Mouse (Mus musculus): ENCODE measurements around the gene Trp53tg5. TPM values are rescaled to one million over a fixed set of nuclear protein-coding genes. Genes with fewer than 3 reads are reported as not detected.

The Trp53tg5 gene
- polyA plus RNA-seq, 1 experiment from 2014 or later: not detected

DNA sequence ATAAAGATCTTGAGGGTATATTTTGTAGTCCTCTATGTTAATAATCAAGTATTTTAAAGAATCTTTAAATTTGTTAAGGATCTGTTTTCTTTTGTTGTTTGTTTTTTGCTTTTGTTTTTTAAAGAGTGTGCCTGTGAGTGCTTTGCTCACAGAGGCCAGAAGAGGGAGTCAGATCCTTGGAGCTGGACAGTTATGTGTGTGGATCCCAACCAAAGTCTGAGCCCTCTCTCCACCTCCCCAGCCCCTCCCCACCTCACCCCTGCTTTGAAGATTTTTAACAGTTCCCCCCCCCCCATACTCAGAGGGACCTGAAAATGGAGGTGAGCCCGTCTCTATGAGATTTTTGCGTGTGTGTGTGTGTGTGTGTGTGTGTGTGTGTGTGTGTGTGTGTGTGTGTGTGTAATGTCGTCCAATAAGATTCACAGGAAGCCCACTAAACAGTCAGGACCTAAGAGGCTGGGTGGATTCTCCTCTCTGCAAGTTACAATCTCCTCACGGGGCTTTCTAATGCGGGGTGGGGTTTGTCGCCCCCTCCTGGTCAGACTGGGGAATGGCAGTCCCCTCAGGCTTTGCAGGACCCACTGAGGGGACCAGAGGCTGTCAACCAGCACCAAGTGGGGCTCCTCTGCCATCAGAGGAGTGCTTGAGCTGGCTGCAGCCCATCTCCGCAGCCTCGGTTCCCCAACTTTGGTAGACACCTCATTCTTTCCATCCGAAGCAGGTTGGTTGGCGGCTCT is 44.1 kb upstream of the Trp53tg5 start:
- Histone ChIP-seq H3K36me3 (ENCODE audit: insufficient read depth, low read length) (no peaks in the 10 kb centered on the region), H3K4me2 (replicated peaks; ENCODE audit: low read depth, low read length) (no peak overlapping the region), H3K9me3 (ENCODE audit: low read length) (no peaks in the 10 kb centered on the region), H3K27ac (ENCODE audit: low read length) (no peak overlapping the region), H3K27me3 (replicated peaks; ENCODE audit: insufficient read depth, low read length) (no peaks in the 10 kb centered on the region), H3K4me3 (ENCODE audit: low read depth, low read length) (no peak overlapping the region), H3K9ac (replicated peaks; ENCODE audit: low read depth) (no peak overlapping the region), H3K4me1 (ENCODE audit: insufficient read depth, low read depth, low read length) (no peaks in the 10 kb centered on the region)
- 42% methylated on average over 7 of the region's 10 CpGs for WGBS
- DNase-seq (ENCODE audit: low spot score) (peak; percentile 82), ATAC-seq (peak; percentile 25; the same call in 1 of the 2 replicates)
- peak; percentile 93 for TF ChIP-seq CTCF (IDR thresholded peaks at IDR 0.05)
- TF ChIP-seq EP300 (IDR thresholded peaks at IDR 0.05): 0 out of 2 replicates have a peak, but pooled peaks have one; percentile 5

DNA sequence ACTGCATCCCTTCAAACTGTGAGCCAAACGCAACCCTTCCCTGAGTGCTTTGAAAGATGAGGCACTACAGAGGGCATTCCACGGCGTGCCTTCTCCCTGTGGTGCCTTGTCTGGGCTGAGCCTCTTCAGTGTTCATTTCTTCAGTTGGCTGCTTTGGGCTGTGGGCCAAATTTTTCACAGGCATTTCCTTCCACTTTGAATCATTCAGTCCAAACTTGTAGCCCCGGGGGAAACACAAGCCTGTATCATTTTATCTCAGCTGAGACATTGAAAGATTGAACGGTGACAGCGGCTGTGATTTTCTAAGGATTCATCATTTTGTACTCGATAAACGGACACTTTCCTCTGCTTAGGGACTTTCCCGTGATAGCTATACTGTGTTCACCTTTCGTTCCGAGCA is 43.1 kb upstream of the Trp53tg5 start:
- Histone ChIP-seq H3K4me2 (replicated peaks; ENCODE audit: low read depth, low read length) (no peak overlapping the region), H3K27ac (ENCODE audit: low read length) (no peak overlapping the region), H3K4me1 (ENCODE audit: insufficient read depth, low read depth, low read length) (no peaks in the 10 kb centered on the region), H3K36me3 (ENCODE audit: insufficient read depth, low read length) (no peaks in the 10 kb centered on the region), H3K9ac (replicated peaks; ENCODE audit: low read depth) (no peak overlapping the region), H3K9me3 (ENCODE audit: low read length) (no peaks in the 10 kb centered on the region), H3K4me3 (ENCODE audit: low read depth, low read length) (no peak overlapping the region), H3K27me3 (replicated peaks; ENCODE audit: insufficient read depth, low read length) (no peaks in the 10 kb centered on the region)
- ATAC-seq (no peak), DNase-seq (ENCODE audit: low spot score) (no peak)
- TF ChIP-seq CTCF (IDR thresholded peaks at IDR 0.05) (no peak), EP300 (IDR thresholded peaks at IDR 0.05) (no peak)
- WGBS: 66% methylated on average over 11 of the region's 11 CpGs

DNA sequence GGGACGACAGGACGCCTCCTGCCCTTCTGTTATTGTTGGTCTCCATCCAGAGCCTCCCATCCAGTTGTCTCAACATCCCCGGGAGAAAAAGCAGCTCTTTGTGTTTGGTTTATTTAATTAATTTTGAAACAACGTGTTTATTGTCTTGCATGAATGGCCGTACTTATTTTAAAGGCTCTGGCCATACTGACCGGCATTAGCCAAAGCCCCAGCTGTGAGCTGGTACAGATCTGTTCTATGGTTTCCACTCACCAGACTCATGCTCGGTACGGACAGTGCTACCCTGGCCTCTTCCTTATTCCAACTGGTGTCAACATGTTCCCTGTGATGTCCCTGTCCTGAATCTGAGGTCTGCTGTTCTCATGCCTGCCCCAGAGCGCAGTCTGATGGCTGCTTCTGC is 42.4 kb upstream of the Trp53tg5 start:
- TF ChIP-seq CTCF (IDR thresholded peaks at IDR 0.05): no peak
- Histone ChIP-seq H3K9ac (replicated peaks; ENCODE audit: low read depth) (no peak overlapping the region), H3K4me3 (ENCODE audit: low read depth, low read length) (no peak overlapping the region), H3K27ac (ENCODE audit: low read length) (no peak overlapping the region), H3K4me1 (ENCODE audit: insufficient read depth, low read depth, low read length) (no peaks in the 10 kb centered on the region), H3K36me3 (ENCODE audit: insufficient read depth, low read length) (no peaks in the 10 kb centered on the region), H3K4me2 (replicated peaks; ENCODE audit: low read depth, low read length) (no peak overlapping the region), H3K27me3 (replicated peaks; ENCODE audit: insufficient read depth, low read length) (no peaks in the 10 kb centered on the region), H3K9me3 (ENCODE audit: low read length) (no peaks in the 10 kb centered on the region)
- no peak for ATAC-seq
- DNase-seq (ENCODE audit: low spot score): no peak
- 83% methylated on average over 9 of the region's 9 CpGs for WGBS

DNA sequence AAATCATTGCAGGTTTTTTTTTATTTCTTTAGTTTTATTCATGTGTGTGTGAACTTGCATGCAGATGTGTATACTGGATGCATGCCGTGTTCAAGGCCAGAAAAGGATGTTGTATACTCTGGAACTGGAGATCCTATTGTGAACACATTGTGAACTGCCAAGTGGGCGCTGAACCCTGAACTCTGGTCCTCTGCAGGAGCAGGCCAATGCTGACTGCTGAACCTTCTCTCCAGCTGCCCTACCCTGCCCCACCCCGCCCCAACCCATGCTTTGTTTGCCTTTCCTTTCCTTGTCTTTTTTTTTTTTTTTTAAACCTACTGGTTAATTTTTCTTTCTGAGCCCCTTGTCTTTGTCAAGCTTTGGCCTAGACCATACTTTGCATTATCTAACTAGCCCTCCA is 41.4 kb upstream of the Trp53tg5 start:
- no peaks in the 10 kb centered on the region for H3K36me3 ChIP-seq (ENCODE audit: insufficient read depth, low read length)
- WGBS: 56% methylated on average over 3 of the region's 3 CpGs
- no peaks in the 10 kb centered on the region for H3K9me3 ChIP-seq (ENCODE audit: low read length)
- no peak overlapping the region for H3K9ac ChIP-seq (replicated peaks; ENCODE audit: low read depth)
- H3K27ac ChIP-seq (ENCODE audit: low read length): no peak overlapping the region
- H3K4me1 ChIP-seq (ENCODE audit: insufficient read depth, low read depth, low read length): no peaks in the 10 kb centered on the region
- H3K4me2 ChIP-seq (replicated peaks; ENCODE audit: low read depth, low read length): no peak overlapping the region
- H3K4me3 ChIP-seq (ENCODE audit: low read depth, low read length): no peak overlapping the region
- DNase-seq (ENCODE audit: low spot score): no peak
- no peak for ATAC-seq
- no peak for TF ChIP-seq EP300 (IDR thresholded peaks at IDR 0.05)
- no peak for TF ChIP-seq CTCF (IDR thresholded peaks at IDR 0.05)
- H3K27me3 ChIP-seq (replicated peaks; ENCODE audit: insufficient read depth, low read length): no peaks in the 10 kb centered on the region

DNA sequence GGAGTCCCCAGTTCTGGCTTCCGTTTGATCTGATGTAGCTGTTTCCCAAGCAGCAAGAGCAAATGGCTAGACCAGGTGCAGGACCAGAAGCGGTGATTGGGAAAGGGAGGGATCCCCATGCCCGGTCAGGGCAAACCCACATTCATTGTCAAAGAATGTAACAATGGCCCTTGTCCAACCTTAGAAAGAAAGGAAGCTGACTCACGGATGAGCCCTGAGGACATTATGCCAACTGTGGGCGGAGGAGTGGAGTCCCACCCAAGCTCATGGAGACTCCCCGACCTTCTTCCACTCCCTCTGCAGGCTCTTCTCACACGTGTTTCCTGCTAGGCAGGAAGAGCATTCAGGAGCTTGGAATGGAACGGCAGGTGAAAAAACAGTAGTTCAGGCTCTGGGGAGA is 39.9 kb upstream of the Trp53tg5 start:
- Histone ChIP-seq H3K4me2 (replicated peaks; ENCODE audit: low read depth, low read length) (no peak overlapping the region), H3K27ac (ENCODE audit: low read length) (peak overlapping the region; percentile 73), H3K27me3 (replicated peaks; ENCODE audit: insufficient read depth, low read length) (no peaks in the 10 kb centered on the region)

DNA sequence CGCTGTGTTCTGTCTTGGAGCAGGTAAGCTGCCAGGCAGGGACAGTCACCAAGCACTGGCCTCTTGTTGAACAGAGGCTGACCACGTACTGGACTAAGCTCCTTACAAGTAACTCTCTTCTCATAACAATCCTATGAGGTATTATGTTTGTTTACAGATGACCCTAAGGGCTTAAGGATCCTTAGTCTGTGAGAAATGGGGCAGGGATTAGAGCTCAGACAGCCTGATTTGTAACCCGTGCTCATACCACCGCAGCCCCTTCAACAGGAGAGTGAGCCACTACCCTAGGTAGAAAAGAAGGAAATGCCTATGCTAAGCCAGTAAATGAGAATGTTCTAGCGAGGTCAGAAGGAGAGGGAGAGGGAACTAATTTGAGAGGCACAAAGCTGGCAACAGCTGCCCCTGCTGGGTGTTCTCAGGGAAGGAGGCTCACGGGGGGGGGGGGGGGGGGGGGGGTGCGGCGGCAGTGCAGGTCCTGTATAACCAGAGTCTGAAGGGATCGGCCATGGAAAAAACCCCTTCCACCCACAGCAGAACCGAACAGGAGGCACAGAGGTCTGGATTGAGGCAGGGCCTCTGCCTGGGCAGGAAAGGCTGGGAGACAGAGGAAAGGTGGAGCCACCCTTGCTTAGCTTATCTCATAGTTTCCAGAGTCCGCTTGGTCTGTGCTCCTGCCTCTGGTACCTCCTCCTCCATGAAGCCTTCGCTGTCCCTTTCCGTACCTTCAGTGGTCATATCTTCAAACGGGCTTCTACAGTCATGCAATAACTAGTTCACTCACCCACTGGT is 38.8 kb upstream of the Trp53tg5 start:
- Histone ChIP-seq H3K27me3 (replicated peaks; ENCODE audit: insufficient read depth, low read length) (no peaks in the 10 kb centered on the region), H3K9me3 (ENCODE audit: low read length) (no peaks in the 10 kb centered on the region), H3K36me3 (ENCODE audit: insufficient read depth, low read length) (no peaks in the 10 kb centered on the region), H3K9ac (replicated peaks; ENCODE audit: low read depth) (no peak overlapping the region), H3K27ac (ENCODE audit: low read length) (peak overlapping the region; percentile 73), H3K4me2 (replicated peaks; ENCODE audit: low read depth, low read length) (no peak overlapping the region), H3K4me1 (ENCODE audit: insufficient read depth, low read depth, low read length) (no peaks in the 10 kb centered on the region), H3K4me3 (ENCODE audit: low read depth, low read length) (no peak overlapping the region)
- DNase-seq (ENCODE audit: low spot score) (peak; percentile 44), ATAC-seq (peak; percentile 38)
- 40% methylated on average over 12 of the region's 14 CpGs for WGBS
- TF ChIP-seq EP300 (IDR thresholded peaks at IDR 0.05) (0 out of 2 replicates have a peak, but pooled peaks have one; percentile 18), CTCF (IDR thresholded peaks at IDR 0.05) (0 out of 2 replicates have a peak, but pooled peaks have one; percentile 1)

More for the DNA sequence above, 39.9 kb upstream of the Trp53tg5 start:
- TF ChIP-seq CTCF (IDR thresholded peaks at IDR 0.05) (0 out of 2 replicates have a peak, but pooled peaks have one; percentile 9), EP300 (IDR thresholded peaks at IDR 0.05) (peak; percentile 84)
- H3K9me3 ChIP-seq (ENCODE audit: low read length): no peaks in the 10 kb centered on the region
- DNase-seq (ENCODE audit: low spot score) (peak; percentile 79), ATAC-seq (peak; percentile 70)
- 47% methylated on average over 8 of the region's 8 CpGs for WGBS
- H3K9ac ChIP-seq (replicated peaks; ENCODE audit: low read depth): no peak overlapping the region
- H3K4me3 ChIP-seq (ENCODE audit: low read depth, low read length): no peak overlapping the region
- no peaks in the 10 kb centered on the region for H3K4me1 ChIP-seq (ENCODE audit: insufficient read depth, low read depth, low read length)
- H3K36me3 ChIP-seq (ENCODE audit: insufficient read depth, low read length): no peaks in the 10 kb centered on the region

Data from lung, postnatal 0 days (tissue).